Mouse (Mus musculus): ENCODE data around the gene Il1r2.

Gene Il1r2

DNA sequence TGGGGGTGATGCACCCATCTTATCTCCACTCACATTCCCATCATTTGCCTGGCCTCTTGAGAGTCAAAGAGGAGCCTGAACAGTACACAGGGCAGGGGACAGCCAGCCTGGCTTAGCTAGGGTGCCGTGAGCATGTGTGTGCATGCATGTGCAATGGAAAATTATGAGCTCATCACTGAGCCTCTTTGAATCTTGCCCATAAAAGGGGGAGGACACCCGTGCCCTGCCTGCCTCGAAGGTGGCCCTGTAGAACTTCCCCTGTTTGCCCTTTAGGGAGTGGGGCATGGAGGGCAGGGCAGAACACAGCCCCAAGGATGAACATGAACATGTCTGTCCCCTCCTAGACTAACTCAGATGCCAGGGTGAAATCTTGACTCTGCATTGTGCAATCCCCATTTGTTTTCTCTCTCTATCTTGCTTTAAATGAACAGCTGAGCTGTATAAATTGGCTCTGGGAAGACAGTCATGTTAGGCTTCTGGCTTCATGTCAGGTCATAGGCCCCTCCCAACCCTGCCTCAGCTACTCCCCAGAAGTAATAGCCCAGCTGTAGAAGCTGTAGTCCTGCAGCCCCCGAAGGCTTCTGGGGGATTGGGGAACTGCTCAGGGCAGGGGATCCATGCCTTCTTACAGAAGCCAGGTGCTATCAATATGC, 14.6 kb upstream of the Il1r2 start:
- DNase-seq (ENCODE audit: low spot score): no peak

- no peak for DNase-seq (ENCODE audit: low spot score)
Measured at GRCm38 (mm10) chr1:40061359-40061758, 12.5 kb upstream of the Il1r2 start.

DNA sequence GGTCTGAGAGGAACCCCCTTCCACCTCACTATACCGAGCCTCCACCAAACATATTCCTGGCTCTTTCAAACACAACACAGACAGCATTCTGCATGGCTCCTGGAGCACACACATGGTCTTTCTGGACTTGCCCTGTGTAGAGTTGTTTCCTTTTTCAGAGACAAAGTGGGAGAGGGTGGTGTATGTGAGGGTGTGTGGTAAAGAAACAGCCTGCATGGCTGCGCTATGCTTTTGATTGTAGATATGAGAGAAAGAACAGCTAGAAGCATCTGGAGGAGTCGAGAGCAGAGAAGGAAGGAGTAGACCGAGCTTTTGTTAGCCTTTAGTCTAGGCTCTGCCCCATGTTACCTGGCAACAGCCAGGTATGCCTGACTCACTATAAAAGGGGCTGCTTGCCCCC, 10.5 kb upstream of the Il1r2 start:
- no peak for DNase-seq (ENCODE audit: low spot score)

DNA sequence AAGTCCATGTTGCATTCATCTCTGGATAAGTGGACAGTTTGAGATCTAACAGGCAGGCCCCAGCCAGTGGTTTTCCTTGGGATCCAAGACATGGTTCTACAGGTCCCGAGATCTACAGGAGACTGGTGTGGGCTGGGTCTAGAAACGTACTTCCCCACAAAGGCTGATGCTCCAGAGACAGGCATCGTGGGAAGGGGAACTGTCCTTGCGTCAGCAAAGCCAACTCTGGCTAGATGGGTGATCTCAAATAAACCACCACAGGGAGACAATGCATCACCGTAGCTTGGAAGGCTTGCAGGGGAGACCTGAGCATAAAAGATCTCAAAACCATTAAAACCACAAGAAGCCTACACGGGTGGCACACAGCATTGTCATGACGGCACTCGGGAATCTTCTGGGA, 9.4 kb upstream of the Il1r2 start:
- DNase-seq (ENCODE audit: low spot score): no peak

DNA sequence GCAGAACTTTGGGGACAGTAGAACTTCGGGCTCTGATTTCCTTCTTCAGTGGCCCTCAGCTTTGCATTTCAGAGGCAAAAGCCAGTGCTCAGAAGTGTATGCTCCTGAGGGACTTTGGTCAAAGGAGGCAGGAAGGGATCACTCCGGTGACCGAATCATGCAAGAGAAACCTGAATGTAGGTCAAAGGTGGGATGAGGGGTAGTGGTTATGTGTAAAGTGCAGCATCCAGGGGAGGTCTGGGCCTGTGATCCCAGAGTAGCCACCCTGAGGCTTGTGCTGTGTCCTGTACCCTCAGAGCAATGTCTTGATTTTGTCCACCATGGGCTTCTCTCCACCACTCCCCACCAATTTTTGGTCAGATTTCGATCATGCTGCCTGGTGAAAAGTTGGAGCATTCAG, 1.3 kb upstream of the Il1r2 start:
- no peak for DNase-seq (ENCODE audit: low spot score)

DNA sequence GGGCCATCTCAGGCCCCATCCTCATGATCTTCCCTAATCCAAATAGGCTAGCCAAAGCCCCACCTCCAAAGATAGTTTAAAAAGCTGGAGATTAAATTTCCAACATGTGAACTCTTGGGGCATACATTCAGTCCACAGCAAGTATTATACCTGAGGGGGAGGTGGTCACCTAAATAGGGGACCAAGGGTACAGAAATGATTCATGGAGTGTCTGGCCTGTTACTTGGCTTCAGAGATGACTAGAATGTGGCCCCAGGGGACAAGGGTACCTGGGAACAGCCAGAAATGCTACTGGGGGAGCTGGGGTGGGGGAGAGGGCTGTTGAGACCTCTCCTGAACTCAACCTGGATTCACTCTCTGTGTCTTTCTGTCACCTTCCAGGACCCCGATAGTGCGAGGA, 3.4 kb downstream of the Il1r2 start:
- DNase-seq (ENCODE audit: low spot score): no peak

GRCm38 (mm10) chr1:40081041-40081440, 7.2 kb downstream of the Il1r2 start:
- DNase-seq (ENCODE audit: low spot score): no peak

GRCm38 (mm10) chr1:40084386-40084785, 10.5 kb downstream of the Il1r2 start:
- no peak for DNase-seq (ENCODE audit: low spot score)

DNA sequence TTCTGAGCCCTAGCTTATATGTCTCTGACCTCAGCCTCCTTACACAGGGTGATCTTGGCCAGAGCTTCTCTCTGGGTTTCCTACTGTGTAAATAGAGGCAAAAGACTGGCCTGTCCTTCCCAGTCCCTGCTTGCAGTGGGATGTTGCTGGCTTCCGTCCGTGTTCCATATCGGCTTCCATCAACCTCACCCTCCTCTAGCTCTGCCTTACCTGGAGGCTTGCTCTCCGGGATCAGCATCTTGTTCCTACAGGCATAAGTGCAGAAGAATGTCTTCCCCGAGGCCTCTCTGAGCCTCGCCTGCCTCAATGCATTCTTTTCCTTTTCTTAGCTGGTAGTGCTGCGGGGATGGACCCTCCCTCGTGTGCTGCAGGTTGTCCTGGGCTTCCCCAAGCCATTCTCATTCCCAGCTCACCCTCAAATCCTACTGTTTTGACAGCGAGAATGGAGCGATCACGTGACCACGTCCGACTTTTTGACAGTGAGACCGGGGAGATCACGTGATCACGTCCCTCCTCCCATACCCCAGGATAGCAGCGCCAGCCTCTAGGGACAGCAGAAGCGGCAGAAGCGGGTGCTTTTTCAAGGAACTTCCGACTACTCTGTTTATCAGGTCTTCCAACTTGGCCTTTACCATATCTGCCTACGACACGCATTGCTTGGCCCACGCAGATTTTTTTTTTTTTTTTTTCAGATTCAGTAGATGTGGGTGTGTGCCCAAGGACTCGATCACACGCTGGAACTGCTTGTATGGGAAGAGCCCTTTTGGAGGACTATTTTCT, 11.7 kb downstream of the Il1r2 start:
- peak; percentile 56 for DNase-seq (ENCODE audit: low spot score)

DNA sequence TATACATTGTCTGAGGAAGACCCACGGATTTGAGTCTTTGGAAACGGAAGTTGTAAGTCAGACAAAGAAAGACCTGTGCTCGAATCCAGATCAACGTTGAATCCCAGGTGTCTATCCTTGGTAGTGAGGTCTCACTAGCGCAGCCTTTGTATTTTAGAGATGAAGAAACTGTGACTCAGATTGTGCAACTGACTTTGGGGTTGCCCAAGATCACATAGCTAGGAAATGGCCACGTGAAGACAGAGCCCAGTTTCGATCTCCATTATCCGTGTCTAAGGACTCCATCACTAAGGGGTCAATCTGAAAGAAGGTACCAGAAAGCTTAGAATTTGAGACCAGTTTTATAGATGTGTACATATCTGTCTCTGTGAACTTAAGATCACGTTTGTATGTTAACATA, 17.3 kb downstream of the Il1r2 start:
- no peak for DNase-seq (ENCODE audit: low spot score)

GRCm38 (mm10) chr1:40092541-40092940, 18.7 kb downstream of the Il1r2 start:
- DNase-seq (ENCODE audit: low spot score): no peak

GRCm38 (mm10) chr1:40094601-40095304, 20.9 kb downstream of the Il1r2 start:
- DNase-seq (ENCODE audit: low spot score): no peak

DNA sequence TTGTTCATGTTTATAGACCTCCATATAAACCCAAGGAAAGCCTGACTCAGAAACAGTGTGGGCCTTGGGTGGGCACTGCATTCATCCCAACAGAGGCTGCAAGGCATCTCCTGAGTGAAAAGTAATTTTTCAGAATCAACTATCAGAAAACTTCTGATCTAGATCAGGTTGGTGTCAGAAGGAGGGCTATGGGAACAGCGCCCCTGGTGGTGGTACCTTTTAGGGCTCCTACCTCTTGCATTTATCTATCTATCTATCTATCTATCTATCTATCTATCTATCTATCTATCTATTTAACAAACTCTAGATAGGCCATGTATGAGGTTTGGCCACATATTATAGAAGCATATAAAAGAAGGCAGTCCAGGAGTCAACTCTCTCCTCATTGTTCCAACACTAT, 21.7 kb downstream of the Il1r2 start:
- DNase-seq (ENCODE audit: low spot score): no peak

- DNase-seq (ENCODE audit: low spot score): no peak
Measured at GRCm38 (mm10) chr1:40106306-40106705, 32.4 kb downstream of the Il1r2 start.

- DNase-seq (ENCODE audit: low spot score): no peak
Measured at GRCm38 (mm10) chr1:40106719-40107118, 32.8 kb downstream of the Il1r2 start.

DNA sequence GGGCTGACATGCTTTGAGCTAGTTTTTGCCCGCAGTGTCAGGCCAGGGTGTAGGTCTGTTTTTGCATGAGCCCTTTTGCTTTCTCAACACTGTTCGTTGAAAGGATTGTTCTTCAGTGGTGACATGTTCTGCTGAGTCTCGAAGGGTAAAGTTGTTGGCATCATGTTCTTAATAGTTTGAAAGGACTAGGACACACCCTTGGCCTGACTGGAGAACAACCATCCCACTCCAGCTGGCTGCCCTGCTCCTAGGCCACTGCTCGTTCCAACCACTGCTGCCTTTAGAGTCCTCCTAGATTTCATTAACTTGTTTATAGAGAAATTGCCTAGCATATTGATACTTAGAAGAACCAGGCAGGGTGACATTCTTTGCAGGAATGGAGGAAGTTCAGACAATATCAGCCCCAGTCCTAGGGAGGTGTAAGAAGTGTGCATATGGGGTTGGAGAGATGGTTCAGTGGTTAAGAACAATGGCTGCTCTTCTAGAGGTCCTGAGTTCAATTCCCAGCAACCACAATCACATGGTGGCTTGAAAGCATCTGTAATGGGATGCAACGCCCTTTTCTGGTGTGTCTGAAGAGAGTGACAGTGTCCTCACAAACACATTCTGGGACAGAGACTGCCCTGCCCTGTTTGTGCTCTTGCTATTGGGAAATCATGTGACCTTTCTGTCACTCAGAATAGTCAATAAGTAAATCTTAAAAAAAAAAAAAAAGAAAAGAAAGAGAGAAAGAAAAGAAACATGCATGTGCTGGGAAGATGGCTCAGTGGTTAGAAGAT, 34.3 kb downstream of the Il1r2 start:
- no peak for DNase-seq (ENCODE audit: low spot score)

GRCm38 (mm10) chr1:40109736-40110135, 35.9 kb downstream of the Il1r2 start:
- DNase-seq (ENCODE audit: low spot score): no peak

GRCm38 (mm10) chr1:40115271-40115670, 41.4 kb downstream of the Il1r2 start:
- no peak for DNase-seq (ENCODE audit: low spot score)

DNA sequence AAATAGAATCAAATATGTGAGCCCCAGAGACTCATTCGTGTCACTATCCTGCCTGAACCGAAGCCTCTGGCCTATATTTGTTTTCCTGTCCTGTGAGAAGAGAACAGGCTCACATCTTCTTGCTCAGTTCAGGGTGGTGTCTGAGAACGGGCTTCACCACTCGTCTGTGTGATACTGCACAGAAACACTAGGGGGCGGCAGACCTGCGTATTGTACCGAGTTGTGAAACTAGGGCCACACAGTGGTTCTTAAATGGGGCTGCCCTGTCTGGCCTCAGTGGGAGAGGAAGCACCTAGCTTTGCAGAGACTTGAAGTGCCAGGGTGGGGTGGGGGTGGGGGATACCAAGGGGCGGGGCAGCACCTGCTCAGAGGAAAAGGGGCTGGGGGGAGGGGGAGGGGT, 42.5 kb downstream of the Il1r2 start:
- DNase-seq (ENCODE audit: low spot score): peak; percentile 78

- no peak for DNase-seq (ENCODE audit: low spot score)
Measured at GRCm38 (mm10) chr1:40117565-40117964, 43.7 kb downstream of the Il1r2 start.

DNA sequence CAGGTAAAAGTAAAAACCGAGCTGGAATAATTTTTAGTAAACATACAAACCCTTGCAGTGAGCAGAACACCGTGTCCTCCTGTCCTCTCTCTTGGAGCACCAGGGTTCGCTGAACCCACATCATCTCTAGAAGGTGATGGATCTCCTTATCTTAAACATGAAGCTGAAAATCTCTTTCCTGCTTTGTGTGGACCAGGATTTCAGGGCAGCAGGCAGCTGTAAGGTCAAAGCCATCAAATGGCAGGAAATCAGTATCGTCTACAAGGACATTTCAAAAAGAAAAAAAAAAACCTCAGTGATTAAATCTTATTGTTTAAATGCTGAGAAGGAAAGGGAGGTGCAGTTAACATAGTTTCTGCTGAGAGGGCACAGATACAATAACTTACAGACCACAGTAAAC, 50.4 kb downstream of the Il1r2 start:
- no peak for DNase-seq (ENCODE audit: low spot score)

GRCm38 (mm10) chr1:40128481-40128880, 54.6 kb downstream of the Il1r2 start:
- DNase-seq (ENCODE audit: low spot score): no peak

Measured in ovary, postnatal 36 days (tissue).